Mouse (Mus musculus): ENCODE results near the gene Galntl6.

GRCm38 (mm10) chr8:57776723-57777122 is 1135.7 kb downstream of the Galntl6 start:
- no peak for TF ChIP-seq CTCF (conservative IDR thresholded peaks at IDR 0.05; ENCODE audit: low read length)
- no peak for TF ChIP-seq POU5F1 (IDR thresholded peaks at IDR 0.05; ENCODE audit: borderline replicate concordance, low read length)

All from E14TG2a.4 (cell line).